Mouse (Mus musculus) kidney, postnatal 10 days (tissue): Measurements from ENCODE around the gene Ltbp2.

ENCODE experiments used
- DNase-seq: peaks from one replicate; pipeline ENCODE4 v3.0.0; 2021; ENCODE audit warnings: mixed read lengths

Ltbp2 gene

GRCm38 (mm10) chr12:84801532-84802110, 74.7 kb downstream of the Ltbp2 start:
- DNase-seq = no peak

- peak; percentile 51 for DNase-seq
Measured at GRCm38 (mm10) chr12:84800419-84800818, 75.9 kb downstream of the Ltbp2 start.

- no peak for DNase-seq
Measured at GRCm38 (mm10) chr12:84799086-84799485, 77.2 kb downstream of the Ltbp2 start.

- no peak for DNase-seq
Measured at GRCm38 (mm10) chr12:84794647-84795046, 81.7 kb downstream of the Ltbp2 start.

- no peak for DNase-seq
Measured at GRCm38 (mm10) chr12:84792629-84793028, 83.7 kb downstream of the Ltbp2 start.

- no peak for DNase-seq
Measured at GRCm38 (mm10) chr12:84790853-84791252, 85.5 kb downstream of the Ltbp2 start.

- no peak for DNase-seq
Measured at GRCm38 (mm10) chr12:84786091-84786490, 90.2 kb downstream of the Ltbp2 start.

GRCm38 (mm10) chr12:84784604-84785381, 91.5 kb downstream of the Ltbp2 start:
- peak; percentile 94 for DNase-seq

GRCm38 (mm10) chr12:84776229-84776628, 100.1 kb downstream of the Ltbp2 start:
- no peak for DNase-seq

- no peak for DNase-seq
Measured at GRCm38 (mm10) chr12:84774376-84774775, 102.0 kb downstream of the Ltbp2 start.

- no peak for DNase-seq
Measured at GRCm38 (mm10) chr12:84773476-84773875, 102.9 kb downstream of the Ltbp2 start.

GRCm38 (mm10) chr12:84772726-84773441, 103.4 kb downstream of the Ltbp2 start, which contains the start of the genes Npc2 and Isca2:
Npc2 (minus strand) TSS chr12:84773152.
Isca2 (plus strand) TSS chr12:84773251.
- DNase-seq = peak; percentile 98

- peak; percentile 20 for DNase-seq
Measured at GRCm38 (mm10) chr12:84771981-84772520, 104.3 kb downstream of the Ltbp2 start.

GRCm38 (mm10) chr12:84769624-84770023, 106.7 kb downstream of the Ltbp2 start:
- no peak for DNase-seq

GRCm38 (mm10) chr12:84767510-84767909, 108.8 kb downstream of the Ltbp2 start:
- DNase-seq = no peak

GRCm38 (mm10) chr12:84766113-84766735, 110.1 kb downstream of the Ltbp2 start:
- DNase-seq = peak; percentile 37

GRCm38 (mm10) chr12:84765506-84765905, 110.8 kb downstream of the Ltbp2 start:
- DNase-seq = no peak

- DNase-seq = no peak
Measured at GRCm38 (mm10) chr12:84764756-84765155, 111.6 kb downstream of the Ltbp2 start.

- no peak for DNase-seq
Measured at GRCm38 (mm10) chr12:84763577-84764218, 112.6 kb downstream of the Ltbp2 start.

- no peak for DNase-seq
Measured at GRCm38 (mm10) chr12:84762532-84762931, 113.8 kb downstream of the Ltbp2 start.

GRCm38 (mm10) chr12:84759063-84759462, 117.3 kb downstream of the Ltbp2 start:
- DNase-seq = no peak

- DNase-seq = no peak
Measured at GRCm38 (mm10) chr12:84756016-84756415, 120.3 kb downstream of the Ltbp2 start.
